Mouse (Mus musculus) R1 (cell line): ENCODE data around the gene Sec24d.
"Not testable (repeated sequence)": the region's sequence is repeated elsewhere in the genome, so short reads cannot be mapped to it uniquely, and the experiment has no call there.

ENCODE experiments used
- DNase-seq: peaks from one replicate; pipeline ENCODE4 v3.0.0-alpha.2; 2018; ENCODE audit warnings: low read depth, low spot score

Sec24d gene

GRCm38 (mm10) chr3:123337853-123338252, 70.6 kb downstream of the Sec24d start:
- DNase-seq, result no peak

GRCm38 (mm10) chr3:123338666-123339195, 71.5 kb downstream of the Sec24d start:
- no peak for DNase-seq

- no peak for DNase-seq
Measured at GRCm38 (mm10) chr3:123341049-123341448, 73.8 kb downstream of the Sec24d start.

- DNase-seq, result no peak
Measured at GRCm38 (mm10) chr3:123343690-123344089, 76.4 kb downstream of the Sec24d start.

- no peak for DNase-seq
Measured at GRCm38 (mm10) chr3:123348080-123348802, 81.0 kb downstream of the Sec24d start.

GRCm38 (mm10) chr3:123350602-123351001, 83.3 kb downstream of the Sec24d start:
- no peak for DNase-seq

GRCm38 (mm10) chr3:123351519-123351918, 84.3 kb downstream of the Sec24d start:
- DNase-seq, result no peak

- DNase-seq, result peak; percentile 63
Measured at GRCm38 (mm10) chr3:123353183-123353582, 85.9 kb downstream of the Sec24d start.

GRCm38 (mm10) chr3:123353661-123354060, 86.4 kb downstream of the Sec24d start:
- DNase-seq, result no peak

GRCm38 (mm10) chr3:123354388-123354787, 87.1 kb downstream of the Sec24d start:
- no peak for DNase-seq

GRCm38 (mm10) chr3:123356377-123356991, 89.2 kb downstream of the Sec24d start:
- no peak for DNase-seq

- DNase-seq, result not testable (repeated sequence)
Measured at GRCm38 (mm10) chr3:123366820-123367219, 99.6 kb downstream of the Sec24d start.

- DNase-seq, result peak; percentile 49
Measured at GRCm38 (mm10) chr3:123369161-123369560, 101.9 kb downstream of the Sec24d start.

GRCm38 (mm10) chr3:123370927-123371326, 103.7 kb downstream of the Sec24d start:
- DNase-seq, result no peak

GRCm38 (mm10) chr3:123371766-123372535, 104.7 kb downstream of the Sec24d start:
- peak; percentile 97 for DNase-seq

- no peak for DNase-seq
Measured at GRCm38 (mm10) chr3:123376562-123376961, 109.3 kb downstream of the Sec24d start.

- no peak for DNase-seq
Measured at GRCm38 (mm10) chr3:123384435-123384834, 117.2 kb downstream of the Sec24d start.

- DNase-seq, result no peak
Measured at GRCm38 (mm10) chr3:123385118-123385485, 117.8 kb downstream of the Sec24d start.

- DNase-seq, result peak; percentile 99
Measured at GRCm38 (mm10) chr3:123385486-123386156, 118.4 kb downstream of the Sec24d start, which contains the start of gene Mettl14. Gene Mettl14, minus strand, starts transcription at chr3:123386108.

GRCm38 (mm10) chr3:123386157-123386780, 119.0 kb downstream of the Sec24d start:
- DNase-seq, result not testable (repeated sequence)

- DNase-seq, result no peak
Measured at GRCm38 (mm10) chr3:123391180-123391579, 123.9 kb downstream of the Sec24d start.
